Mouse (Mus musculus) small intestine, adult 2 months (tissue): ENCODE data around the gene Dmkn.

ENCODE experiments used
- CTCF ChIP-seq: fragments of 200-500 bp; IDR thresholded peaks from 2 replicates; pipeline ENCODE4 v1.5.1; 2012; ENCODE audit warnings: low read depth, mild to moderate bottlenecking, control low read depth, inconsistent platforms, low read length, moderate library complexity, mixed read lengths; ENCODE audit not compliant: insufficient replicate concordance, insufficient read length; ENCODE audit errors: extremely low read depth
- POLR2A ChIP-seq: fragments of 200-500 bp; IDR thresholded peaks from 2 replicates; pipeline ENCODE4 v1.6.1; 2012; ENCODE audit warnings: low read depth, mild to moderate bottlenecking, control low read depth, inconsistent platforms, low read length, moderate library complexity

DNA sequence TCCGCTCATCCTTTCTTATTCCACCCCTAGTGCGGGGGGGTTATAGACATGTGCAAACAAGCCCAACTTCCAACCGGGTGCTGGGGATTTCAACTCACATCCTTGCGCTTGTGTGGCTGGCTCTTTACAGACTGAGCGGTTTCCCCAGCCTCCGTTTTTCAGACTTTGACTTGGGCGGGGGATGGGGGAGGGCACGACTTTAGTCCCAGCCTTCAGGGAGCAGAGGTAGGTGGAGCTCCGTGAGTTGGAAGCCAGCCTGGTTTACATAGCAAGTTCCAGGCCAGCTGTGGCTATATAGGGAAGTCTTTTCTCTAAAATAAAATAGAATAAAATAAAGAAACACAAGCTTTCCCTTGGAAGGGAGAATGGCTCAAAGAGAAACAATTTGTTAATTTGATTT lies 28.4 kb downstream of the Dmkn start:
- TF ChIP-seq CTCF (no peak), POLR2A (no peak)
